Comparison of ENCODE assay signal across 8 mouse cellular contexts in genomic region chr5:73489915-73490314, GRCm38 (mm10). TPM values are rescaled to one million over a fixed set of nuclear protein-coding genes. Genes with fewer than 3 reads are reported as not detected.
DNase-seq lines count a peak whose midpoint lies in the region; ATAC-seq lines count a peak whose summit lies in the region.

No protein-coding gene starts in this region.

- DNase-seq in kidney, adult 18-20 months: peak; percentile 7
- DNase-seq in kidney, adult 9 months: no peak
- DNase-seq in MN1 (ENCODE audit: low spot score): peak; percentile 26
- DNase-seq in neural tube, embryonic 11.5 days (ENCODE audit: low spot score): peak; percentile 31
- DNase-seq in urinary bladder, postnatal 4 days (ENCODE audit: low spot score in 2 of 2): no peak
- no peak for DNase-seq in gastrocnemius, postnatal 4 days (ENCODE audit: low spot score in 2 of 2)

- peak overlapping the region; percentile 94 for H3K4me3 ChIP-seq in embryonic facial prominence, embryonic 12.5 days
- peak overlapping the region; percentile 83 for H3K4me3 ChIP-seq in kidney, embryonic 16.5 days (ENCODE audit: low read length)
- H3K4me3 ChIP-seq in neural tube, embryonic 11.5 days (ENCODE audit: low read depth, low read length): peak overlapping the region; percentile 89

- peaks cover 3% of the 10 kb centered on the region; the same call in 1 of the 2 replicates for H3K4me1 ChIP-seq in embryonic facial prominence, embryonic 12.5 days
- peaks cover 8% of the 10 kb centered on the region for H3K4me1 ChIP-seq in kidney, embryonic 16.5 days (ENCODE audit: insufficient read depth, low read length)
- H3K4me1 ChIP-seq in neural tube, embryonic 11.5 days (ENCODE audit: control insufficient read depth, insufficient read depth, low read length): peaks cover 8% of the 10 kb centered on the region

- no peaks in the 10 kb centered on the region for H3K27me3 ChIP-seq in embryonic facial prominence, embryonic 12.5 days
- no peaks in the 10 kb centered on the region for H3K27me3 ChIP-seq in kidney, embryonic 16.5 days (ENCODE audit: insufficient read depth, low read length)
- no peaks in the 10 kb centered on the region for H3K27me3 ChIP-seq in neural tube, embryonic 11.5 days (ENCODE audit: control insufficient read depth, insufficient read depth, low read length)

- H3K36me3 ChIP-seq in embryonic facial prominence, embryonic 12.5 days: no peaks in the 10 kb centered on the region
- no peaks in the 10 kb centered on the region for H3K36me3 ChIP-seq in kidney, embryonic 16.5 days (ENCODE audit: insufficient read depth, low read length)
- H3K36me3 ChIP-seq in neural tube, embryonic 11.5 days (ENCODE audit: control insufficient read depth, insufficient read depth, low read length): no peaks in the 10 kb centered on the region

- H3K4me2 ChIP-seq in embryonic facial prominence, embryonic 12.5 days (replicated peaks): peak overlapping the region; percentile 62
- H3K4me2 ChIP-seq in kidney, embryonic 16.5 days (replicated peaks; ENCODE audit: low read depth, low read length): peak overlapping the region; percentile 69
- peak overlapping the region; percentile 55 for H3K4me2 ChIP-seq in neural tube, embryonic 11.5 days (ENCODE audit: low read depth)

- peak overlapping the region; percentile 96 for H3K27ac ChIP-seq in embryonic facial prominence, embryonic 12.5 days
- H3K27ac ChIP-seq in kidney, embryonic 16.5 days (ENCODE audit: low read length): peak overlapping the region; percentile 87
- H3K27ac ChIP-seq in neural tube, embryonic 11.5 days (ENCODE audit: low read depth, low read length): peak overlapping the region; percentile 57

- peak overlapping the region; percentile 56 for H3K9ac ChIP-seq in embryonic facial prominence, embryonic 12.5 days
- peak overlapping the region; percentile 67 for H3K9ac ChIP-seq in kidney, embryonic 16.5 days (replicated peaks; ENCODE audit: low read length)
- H3K9ac ChIP-seq in neural tube, embryonic 11.5 days (ENCODE audit: low read length): peak overlapping the region; percentile 59

- no peaks in the 10 kb centered on the region for H3K9me3 ChIP-seq in embryonic facial prominence, embryonic 12.5 days
- H3K9me3 ChIP-seq in kidney, embryonic 16.5 days (ENCODE audit: low read length): no peaks in the 10 kb centered on the region
- no peaks in the 10 kb centered on the region for H3K9me3 ChIP-seq in neural tube, embryonic 11.5 days (ENCODE audit: control insufficient read depth, low read length)

- whole genome bisulfite sequencing in embryonic facial prominence, embryonic 12.5 days: 3% methylated on average over 14 of the region's 14 CpGs
- WGBS in kidney, embryonic 16.5 days: 4% methylated on average over 14 of the region's 14 CpGs
- 5% methylated on average over 14 of the region's 14 CpGs for WGBS in neural tube, embryonic 11.5 days

- ATAC-seq in embryonic facial prominence, embryonic 12.5 days (ENCODE audit: insufficient number of reproducible peaks, insufficient read depth, low FRiP score, low TSS enrichment): no peak
- no peak for ATAC-seq in kidney, embryonic 16.5 days (ENCODE audit: low FRiP score, low TSS enrichment)
- ATAC-seq in neural tube, embryonic 11.5 days (ENCODE audit: insufficient read depth, low FRiP score, low TSS enrichment): no peak

RNA-seq across cellular contexts. Expression of gene Dcun1d4, which starts 9.1 kb away (rescaled TPM):
- polyA plus RNA-seq in embryonic facial prominence, embryonic 12.5 days (2016; fragmentation: Nextera tagmentation; extraction: Ambion mirVana): 37.9 and 39.4 TPM in 2 replicates
- 24.0 and 24.1 TPM in 2 replicates for polyA plus RNA-seq in kidney, embryonic 16.5 days (2015; fragmentation: Nextera tagmentation; extraction: Ambion mirVana)
- 71.0 and 73.2 TPM in 2 replicates for polyA plus RNA-seq in neural tube, embryonic 11.5 days (2014; fragmentation: Nextera tagmentation; extraction: Ambion mirVana)
- total RNA-seq in gastrocnemius, postnatal 4 days (2021): 10 to 100 TPM; 13.2 to 17.5 TPM

Comparison
In these comparisons a context has a peak if more than half of its experiments do, and no peak if none do; other contexts are left out.
1. DNase-seq: peak in kidney, adult 18-20 months (single experiment), MN1 (single experiment) and neural tube, embryonic 11.5 days (single experiment); none in kidney, adult 9 months (single experiment), urinary bladder, postnatal 4 days (0 of 2) and gastrocnemius, postnatal 4 days (0 of 2).
2. Peak in every context shown above with its lines, with median percentiles within 50 percentile points of each other: H3K27ac ChIP-seq, H3K4me2 ChIP-seq, H3K4me3 ChIP-seq and H3K9ac ChIP-seq.